Mouse (Mus musculus): Measurements from ENCODE around the gene Snrpd3.
"Not testable (repeated sequence)": the region's sequence is repeated elsewhere in the genome, so short reads cannot be mapped to it uniquely, and the experiment has no call there.

The Snrpd3 gene

GRCm38 (mm10) chr10:75517073-75517757 lies at the start of gene Snrpd3:
Snrpd3 (plus strand) TSS chr10:75517551.
- peak; percentile 92 for DNase-seq (ENCODE audit: low spot score)

GRCm38 (mm10) chr10:75473411-75473810 lies 43.9 kb upstream of the Snrpd3 start:
- no peak for DNase-seq (ENCODE audit: low spot score)

GRCm38 (mm10) chr10:75474571-75474970 lies 42.8 kb upstream of the Snrpd3 start:
- DNase-seq (ENCODE audit: low spot score), result no peak

- DNase-seq (ENCODE audit: low spot score), result not testable (repeated sequence)
These were observed 42.1 kb upstream of the Snrpd3 start for GRCm38 (mm10) chr10:75475139-75475850.

- peak; percentile 28 for DNase-seq (ENCODE audit: low spot score)
These were observed 40.3 kb upstream of the Snrpd3 start for GRCm38 (mm10) chr10:75477034-75477433.

GRCm38 (mm10) chr10:75479955-75480354 lies 37.4 kb upstream of the Snrpd3 start:
- DNase-seq (ENCODE audit: low spot score), result no peak

GRCm38 (mm10) chr10:75481703-75482102 lies 35.6 kb upstream of the Snrpd3 start:
- no peak for DNase-seq (ENCODE audit: low spot score)

- no peak for DNase-seq (ENCODE audit: low spot score)
These were observed 35.1 kb upstream of the Snrpd3 start for GRCm38 (mm10) chr10:75482271-75482670.

GRCm38 (mm10) chr10:75482919-75483483 lies 34.4 kb upstream of the Snrpd3 start:
- no peak for DNase-seq (ENCODE audit: low spot score)

GRCm38 (mm10) chr10:75484066-75484465 lies 33.3 kb upstream of the Snrpd3 start:
- no peak for DNase-seq (ENCODE audit: low spot score)

- no peak for DNase-seq (ENCODE audit: low spot score)
These were observed 32.6 kb upstream of the Snrpd3 start for GRCm38 (mm10) chr10:75484767-75485166.

- peak; percentile 60 for DNase-seq (ENCODE audit: low spot score)
These were observed 31.0 kb upstream of the Snrpd3 start for GRCm38 (mm10) chr10:75486086-75486979.

GRCm38 (mm10) chr10:75487131-75487530 lies 30.2 kb upstream of the Snrpd3 start:
- DNase-seq (ENCODE audit: low spot score), result no peak

GRCm38 (mm10) chr10:75489522-75489921 lies 27.8 kb upstream of the Snrpd3 start:
- DNase-seq (ENCODE audit: low spot score), result no peak

GRCm38 (mm10) chr10:75490731-75491130 lies 26.6 kb upstream of the Snrpd3 start:
- DNase-seq (ENCODE audit: low spot score), result no peak

- DNase-seq (ENCODE audit: low spot score), result no peak
These were observed 26.0 kb upstream of the Snrpd3 start for GRCm38 (mm10) chr10:75491234-75491935.

- DNase-seq (ENCODE audit: low spot score), result no peak
These were observed 25.5 kb upstream of the Snrpd3 start for GRCm38 (mm10) chr10:75491936-75492262.

- DNase-seq (ENCODE audit: low spot score), result no peak
These were observed 22.0 kb upstream of the Snrpd3 start for GRCm38 (mm10) chr10:75495304-75495703.

- DNase-seq (ENCODE audit: low spot score), result no peak
These were observed 21.4 kb upstream of the Snrpd3 start for GRCm38 (mm10) chr10:75495921-75496320.

- DNase-seq (ENCODE audit: low spot score), result not testable (repeated sequence)
These were observed 18.1 kb upstream of the Snrpd3 start for GRCm38 (mm10) chr10:75499214-75499613.

- DNase-seq (ENCODE audit: low spot score), result no peak
These were observed 17.6 kb upstream of the Snrpd3 start for GRCm38 (mm10) chr10:75499791-75500190.

- no peak for DNase-seq (ENCODE audit: low spot score)
These were observed 17.0 kb upstream of the Snrpd3 start for GRCm38 (mm10) chr10:75500345-75500744.

Data from ovary, postnatal 36 days (tissue).